Comparison of ENCODE assay signal across 8 mouse cellular contexts in the genomic region with DNA sequence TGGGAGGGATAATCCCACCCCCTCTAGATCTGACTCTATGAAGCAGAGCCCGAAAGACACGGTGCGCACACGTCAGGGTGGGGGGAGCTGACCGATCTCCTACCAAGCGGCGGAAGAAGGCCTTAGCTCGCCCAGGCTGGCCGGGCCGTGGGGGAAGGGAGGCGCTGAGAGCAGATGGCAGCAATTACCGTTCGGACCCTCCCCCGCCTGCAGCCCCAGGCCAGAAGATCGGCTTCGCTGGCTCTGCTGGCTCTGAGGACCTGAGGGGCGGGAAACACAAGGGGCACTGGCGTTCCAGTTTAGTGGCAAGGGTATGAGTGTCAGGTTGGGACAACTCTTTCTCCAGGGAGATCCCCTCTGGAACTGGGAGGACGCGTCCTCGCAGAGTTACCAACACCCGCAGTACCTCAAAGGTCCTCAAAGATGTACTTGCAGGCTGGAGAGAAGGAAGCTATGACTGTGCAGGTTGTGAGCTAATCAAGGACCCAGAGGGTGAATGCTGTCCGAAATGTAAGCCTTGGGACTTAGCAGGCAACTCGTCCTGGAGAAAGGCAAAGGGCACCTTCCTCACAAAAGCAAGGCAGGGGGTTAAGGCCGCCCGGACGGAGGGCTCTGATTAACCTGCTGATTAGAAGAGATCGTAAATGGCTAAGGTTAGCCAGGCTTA. TPM values are rescaled to one million over a fixed set of nuclear protein-coding genes. Genes with fewer than 3 reads are reported as not detected.
A peak's percentile ranks its signal among the peaks of the same experiment; 100 is the strongest.
DNase-seq lines count a peak whose midpoint lies in the region; ATAC-seq lines count a peak whose summit lies in the region.

No protein-coding gene starts in this region.

- H3K27ac ChIP-seq in heart, embryonic 14.5 days (replicated peaks in 1 of 2; ENCODE audit: control insufficient read depth in 1 of 2, insufficient read depth in 1 of 2, low read depth in 2 of 2, low read length in 2 of 2) = no peak overlapping the region

- no peaks in the 10 kb centered on the region for H3K36me3 ChIP-seq in heart, embryonic 14.5 days (ENCODE audit: control insufficient read depth, insufficient read depth, low read length)

- no peak for ATAC-seq in heart, embryonic 14.5 days (ENCODE audit: insufficient number of reproducible peaks, insufficient read depth, low FRiP score, low read depth)
- ATAC-seq in common myeloid progenitor, adult 5-6 weeks (replicated peaks; ENCODE audit: low read depth, poor library complexity, severe bottlenecking) = 0 out of 2 replicates have a peak, but pooled peaks have one; percentile 39
- ATAC-seq in megakaryocyte, adult 5-6 weeks (ENCODE audit: poor library complexity, severe bottlenecking) = peak; percentile 35; the same call in 1 of the 2 replicates
- no peak for ATAC-seq in inflammation-experienced regulatory T-cells, adult 6 months
- no peak for ATAC-seq in activated CD4-positive, CD25-positive, alpha-beta regulatory T cell, adult 4 months

- H3K9ac ChIP-seq in heart, embryonic 14.5 days (ENCODE audit: low read length) = peak overlapping the region; percentile 31; the same call in 1 of the 2 replicates

- H3K4me2 ChIP-seq in heart, embryonic 14.5 days (ENCODE audit: low read length) = peak overlapping the region; percentile 51

- peak overlapping the region; percentile 13 to 20 for H3K4me3 ChIP-seq in heart, embryonic 14.5 days (ENCODE audit: control insufficient read depth in 1 of 2, insufficient read depth in 1 of 2, low read depth in 1 of 2, low read length in 2 of 2)

- peaks cover 8 to 11% of the 10 kb centered on the region in 2 experiments; a peak in 2 of 4 replicates for H3K4me1 ChIP-seq in heart, embryonic 14.5 days (ENCODE audit: control insufficient read depth in 2 of 2, insufficient read depth in 2 of 2, low read length in 2 of 2)

- 7% methylated on average over 28 of the region's 28 CpGs for WGBS in heart, embryonic 14.5 days

- H3K27me3 ChIP-seq in heart, embryonic 14.5 days (ENCODE audit: control insufficient read depth, insufficient read depth, low read length) = peaks cover 14% of the 10 kb centered on the region

- no peak for DNase-seq in heart, adult 9 months (ENCODE audit: low spot score in 2 of 2)
- peak; percentile 49 for DNase-seq in heart, postnatal 4 days
- DNase-seq in thymus, adult 18-20 months = no peak

- H3K9me3 ChIP-seq in heart, embryonic 14.5 days (ENCODE audit: control insufficient read depth, low read length) = no peaks in the 10 kb centered on the region

RNA-seq across cellular contexts. Expression of a gene that starts 17.4 kb away (rescaled TPM):
- polyA plus RNA-seq in heart, embryonic 14.5 days (2014; fragmentation: Nextera tagmentation; extraction: Ambion mirVana) = not detected in 2 replicates
- total RNA-seq in common myeloid progenitor, adult 5-6 weeks (2017) = not detected in 2 replicates
- total RNA-seq in heart, postnatal 4 days (2021) = not detected
- not detected in 2 replicates for total RNA-seq in megakaryocyte, adult 5-6 weeks (2015)
- total RNA-seq in megakaryocyte, adult 5-6 weeks (2017) = not detected in 2 replicates
- polyA plus RNA-seq in inflammation-experienced regulatory T-cells, adult 6 months (2017; shearing (Covaris generic)) = not detected
- not detected for polyA plus RNA-seq in activated CD4-positive, CD25-positive, alpha-beta regulatory T cell, adult 4 months (2017; shearing (Covaris generic))

RNA-seq across cellular contexts. Expression of a gene that starts 19.8 kb away (rescaled TPM):
- 0.20 and 0.26 TPM in 2 replicates for polyA plus RNA-seq in heart, embryonic 14.5 days (2014; fragmentation: Nextera tagmentation; extraction: Ambion mirVana)
- not detected in 2 replicates for total RNA-seq in common myeloid progenitor, adult 5-6 weeks (2017)
- total RNA-seq in heart, postnatal 4 days (2021) = 1 to 10 TPM; 3.2 to 4.2 TPM
- 0.04 TPM in 1 of 2 replicates, not detected in the other for total RNA-seq in megakaryocyte, adult 5-6 weeks (2015)
- 0.07 and 0.16 TPM in 2 replicates for total RNA-seq in megakaryocyte, adult 5-6 weeks (2017)
- not detected for polyA plus RNA-seq in inflammation-experienced regulatory T-cells, adult 6 months (2017; shearing (Covaris generic))
- not detected for polyA plus RNA-seq in activated CD4-positive, CD25-positive, alpha-beta regulatory T cell, adult 4 months (2017; shearing (Covaris generic))

RNA-seq across cellular contexts. Expression of a gene that starts 30.2 kb away (rescaled TPM):
- 5.8 and 8.1 TPM in 2 replicates for polyA plus RNA-seq in heart, embryonic 14.5 days (2014; fragmentation: Nextera tagmentation; extraction: Ambion mirVana)
- 0.49 and 5.8 TPM in 2 replicates for total RNA-seq in common myeloid progenitor, adult 5-6 weeks (2017)
- 10 to 100 TPM; 20.5 to 21.7 TPM for total RNA-seq in heart, postnatal 4 days (2021)
- 6.9 and 8.2 TPM in 2 replicates for total RNA-seq in megakaryocyte, adult 5-6 weeks (2015)
- total RNA-seq in megakaryocyte, adult 5-6 weeks (2017) = 27.6 and 34.9 TPM in 2 replicates
- 1 to 10 TPM in 1 of 3 experiments, under 1 TPM in 1, not detected in 1; 0.86 to 1.9 TPM for polyA plus RNA-seq in inflammation-experienced regulatory T-cells, adult 6 months (2017; shearing (Covaris generic))
- 1 to 10 TPM; 1.6 to 2.7 TPM for polyA plus RNA-seq in activated CD4-positive, CD25-positive, alpha-beta regulatory T cell, adult 4 months (2017; shearing (Covaris generic))

RNA-seq across cellular contexts. Expression of a gene that starts 50.9 kb away (rescaled TPM):
- polyA plus RNA-seq in heart, embryonic 14.5 days (2014; fragmentation: Nextera tagmentation; extraction: Ambion mirVana) = not detected in 2 replicates
- not detected in 2 replicates for total RNA-seq in common myeloid progenitor, adult 5-6 weeks (2017)
- total RNA-seq in heart, postnatal 4 days (2021) = under 1 TPM; 0.26 to 0.68 TPM
- not detected in 2 replicates for total RNA-seq in megakaryocyte, adult 5-6 weeks (2015)
- not detected in 2 replicates for total RNA-seq in megakaryocyte, adult 5-6 weeks (2017)
- not detected for polyA plus RNA-seq in inflammation-experienced regulatory T-cells, adult 6 months (2017; shearing (Covaris generic))
- not detected for polyA plus RNA-seq in activated CD4-positive, CD25-positive, alpha-beta regulatory T cell, adult 4 months (2017; shearing (Covaris generic))

Comparison
In these comparisons a context has a peak if more than half of its experiments do, and no peak if none do; other contexts are left out.
1. ATAC-seq: peak in common myeloid progenitor, adult 5-6 weeks (single experiment) and megakaryocyte, adult 5-6 weeks (single experiment); none in heart, embryonic 14.5 days (single experiment), inflammation-experienced regulatory T-cells, adult 6 months (single experiment) and activated CD4-positive, CD25-positive, alpha-beta regulatory T cell, adult 4 months (single experiment).